Mouse (Mus musculus) kidney, embryonic 15.5 days (tissue): ENCODE results near the gene Eya4. TPM values are rescaled to one million over a fixed set of nuclear protein-coding genes. Genes with fewer than 3 reads are reported as not detected.
A peak's percentile ranks its signal among the peaks of the same experiment; 100 is the strongest.

ENCODE experiments used
- ATAC-seq: fragments of 200-750 bp; cut with Nextera tagmentation; replicated peaks from 2 replicates; pipeline ENCODE4 v1.8.0; 2017; ENCODE audit warnings: moderate TSS enrichment; ENCODE audit not compliant: low FRiP score
- H3K27ac ChIP-seq: fragments of 300-500 bp; sonication (generic); 2 replicates; pipeline ENCODE4 v1.5.1; 2015; ENCODE audit warnings: mild to moderate bottlenecking, inconsistent platforms
- H3K27me3 ChIP-seq: fragments of 300-500 bp; sonication (generic); 2 replicates; pipeline ENCODE4 v1.6.1; 2015; ENCODE audit warnings: inconsistent platforms
- H3K36me3 ChIP-seq: fragments of 300-500 bp; sonication (generic); 2 replicates; pipeline ENCODE4 v1.6.1; 2015; ENCODE audit warnings: inconsistent platforms
- H3K4me1 ChIP-seq: fragments of 300-500 bp; sonication (generic); 2 replicates; pipeline ENCODE4 v1.6.1; 2015; ENCODE audit warnings: inconsistent platforms
- H3K4me2 ChIP-seq: fragments of 300-500 bp; sonication (generic); 2 replicates; pipeline ENCODE4 v1.6.1; 2015; ENCODE audit warnings: moderate library complexity, mild to moderate bottlenecking, inconsistent platforms
- H3K4me3 ChIP-seq: fragments of 300-500 bp; sonication (generic); replicated peaks from 2 replicates; pipeline ENCODE4 v1.5.1; 2015; ENCODE audit warnings: mild to moderate bottlenecking, inconsistent platforms
- H3K9ac ChIP-seq: fragments of 300-500 bp; sonication (generic); 2 replicates; pipeline ENCODE4 v1.6.1; 2015; ENCODE audit warnings: mild to moderate bottlenecking, inconsistent platforms
- H3K9me3 ChIP-seq: fragments of 300-500 bp; sonication (generic); replicated peaks from 2 replicates; pipeline ENCODE4 v1.6.1; 2016; ENCODE audit warnings: inconsistent platforms
- WGBS: fragments of 180-500 bp; shearing (Covaris S2); methylation state at CpG from one replicate; pipeline ENCODE4 v1.1.7; 2015; ENCODE audit warnings: mixed read lengths; 5-methylcytosine and 5-hydroxymethylcytosine counted together
- polyA plus RNA-seq: library from polyadenylated mRNA; unstranded; fragments of >200 nt; fragmentation: Nextera tagmentation; extraction: Ambion mirVana; gene quantifications from 2 replicates; pipeline ENCODE4 v1.2.1, GENCODE M21; 2015

Gene Eya4
- polyA plus RNA-seq, 1 experiment from 2014 or later = 12.2 TPM

- ATAC-seq = peak; percentile 37; the same call in 1 of the 2 replicates
- H3K27me3 ChIP-seq = no peaks in the 10 kb centered on the region
- H3K9me3 ChIP-seq = no peaks in the 10 kb centered on the region
- peak overlapping the region; percentile 89 for H3K27ac ChIP-seq
- no peaks in the 10 kb centered on the region for H3K36me3 ChIP-seq
- no peak overlapping the region for H3K9ac ChIP-seq
- no peak overlapping the region for H3K4me2 ChIP-seq
- H3K4me3 ChIP-seq = no peak overlapping the region
- peaks cover 39% of the 10 kb centered on the region for H3K4me1 ChIP-seq
- 15% methylated on average over 6 of the region's 6 CpGs for WGBS
Observed at GRCm38 (mm10) chr10:23179285-23179684, 171.3 kb downstream of the Eya4 start.

- Histone ChIP-seq H3K36me3 (no peaks in the 10 kb centered on the region), H3K4me3 (no peak overlapping the region), H3K27me3 (no peaks in the 10 kb centered on the region), H3K9me3 (no peaks in the 10 kb centered on the region), H3K4me2 (peak overlapping the region; percentile 0; the same call in 1 of the 2 replicates), H3K9ac (no peak overlapping the region), H3K4me1 (peaks cover 39% of the 10 kb centered on the region), H3K27ac (peak overlapping the region; percentile 89)
- no peak for ATAC-seq
- WGBS = 56% methylated on average over 5 of the region's 5 CpGs
Observed at GRCm38 (mm10) chr10:23177347-23178046, 173.1 kb downstream of the Eya4 start.

DNA sequence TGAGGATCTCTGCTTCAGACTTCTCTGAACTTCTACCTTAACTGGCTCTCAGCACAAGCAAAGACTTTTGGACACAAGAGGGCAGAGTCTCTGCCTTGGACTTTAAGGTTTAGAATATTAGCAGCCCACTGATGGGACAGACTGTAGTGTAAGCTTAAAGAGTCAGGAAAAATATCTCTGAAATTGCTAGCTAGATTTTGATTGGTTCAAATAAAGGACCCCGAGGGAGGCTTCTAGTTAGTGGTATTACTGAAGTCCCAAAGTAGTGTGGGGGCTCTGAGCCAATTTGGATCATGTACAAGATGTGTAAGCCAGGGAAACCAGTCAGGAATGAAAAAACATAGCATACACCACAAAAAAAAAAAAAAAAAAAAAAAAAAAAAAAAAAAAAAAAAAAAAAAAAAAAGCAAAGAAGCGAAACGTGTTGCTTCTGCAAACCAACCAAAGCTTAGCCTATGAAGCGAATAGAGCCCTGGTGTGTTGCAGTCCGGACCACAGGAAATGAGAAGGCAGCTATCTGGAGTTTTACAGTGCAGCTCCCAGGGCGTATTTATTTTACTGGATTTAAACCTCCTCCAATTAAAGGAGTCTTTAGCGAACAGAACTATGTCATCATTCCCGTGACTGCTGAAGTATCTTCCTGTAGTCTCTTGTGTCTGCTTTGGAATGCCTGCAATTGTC is 173.8 kb downstream of the Eya4 start:
- Histone ChIP-seq H3K27me3 (no peaks in the 10 kb centered on the region), H3K27ac (peak overlapping the region; percentile 89), H3K4me2 (peak overlapping the region; percentile 0; the same call in 1 of the 2 replicates), H3K4me3 (no peak overlapping the region), H3K9me3 (no peaks in the 10 kb centered on the region), H3K36me3 (no peaks in the 10 kb centered on the region), H3K4me1 (peaks cover 34% of the 10 kb centered on the region), H3K9ac (no peak overlapping the region)
- WGBS = 30% methylated on average over 8 of the region's 8 CpGs
- no peak; the same call in 1 of the 2 replicates for ATAC-seq

GRCm38 (mm10) chr10:23171541-23171940 is 179.0 kb downstream of the Eya4 start:
- H3K4me1 ChIP-seq = peaks cover 6% of the 10 kb centered on the region
- no peaks in the 10 kb centered on the region for H3K9me3 ChIP-seq
- H3K4me3 ChIP-seq = no peak overlapping the region
- WGBS = 90% methylated on average over 7 of the region's 7 CpGs
- ATAC-seq = no peak
- no peaks in the 10 kb centered on the region for H3K36me3 ChIP-seq
- no peaks in the 10 kb centered on the region for H3K27me3 ChIP-seq
- H3K27ac ChIP-seq = no peak overlapping the region
- no peak overlapping the region for H3K4me2 ChIP-seq
- no peak overlapping the region for H3K9ac ChIP-seq

DNA sequence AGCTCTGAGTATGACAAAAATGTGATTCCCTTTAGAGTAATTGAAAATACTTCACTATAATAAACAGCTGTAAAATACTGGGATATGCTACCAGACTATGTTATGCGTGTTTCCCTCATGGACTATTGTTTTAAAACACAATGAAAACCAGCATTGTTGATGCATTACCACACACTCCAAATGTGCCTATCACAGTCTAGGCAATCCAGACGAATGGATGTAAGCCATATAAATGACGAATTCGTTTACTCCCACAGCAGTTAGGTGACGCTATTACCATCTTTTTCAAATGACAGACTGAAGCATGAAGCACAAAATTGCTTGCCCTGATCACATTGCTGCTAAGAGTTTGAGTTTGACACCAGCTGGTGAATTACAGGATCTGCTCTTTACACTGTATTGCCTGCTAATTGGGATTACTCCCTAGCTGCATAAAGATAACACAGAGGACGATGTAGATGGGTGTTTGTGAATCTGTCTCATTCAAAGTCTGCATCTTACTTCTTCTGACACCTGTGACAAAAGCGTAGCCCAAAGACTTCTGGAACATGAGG is 185.4 kb downstream of the Eya4 start:
- H3K36me3 ChIP-seq = no peaks in the 10 kb centered on the region
- no peaks in the 10 kb centered on the region for H3K27me3 ChIP-seq
- H3K4me1 ChIP-seq = 0 out of 2 replicates have a peak, but pooled peaks cover 2% of the 10 kb centered on the region
- H3K9ac ChIP-seq = no peak overlapping the region
- no peak for ATAC-seq
- no peak overlapping the region for H3K4me3 ChIP-seq
- WGBS = 41% methylated on average over 7 of the region's 7 CpGs
- no peaks in the 10 kb centered on the region for H3K9me3 ChIP-seq
- no peak overlapping the region for H3K4me2 ChIP-seq
- H3K27ac ChIP-seq = no peak overlapping the region

DNA sequence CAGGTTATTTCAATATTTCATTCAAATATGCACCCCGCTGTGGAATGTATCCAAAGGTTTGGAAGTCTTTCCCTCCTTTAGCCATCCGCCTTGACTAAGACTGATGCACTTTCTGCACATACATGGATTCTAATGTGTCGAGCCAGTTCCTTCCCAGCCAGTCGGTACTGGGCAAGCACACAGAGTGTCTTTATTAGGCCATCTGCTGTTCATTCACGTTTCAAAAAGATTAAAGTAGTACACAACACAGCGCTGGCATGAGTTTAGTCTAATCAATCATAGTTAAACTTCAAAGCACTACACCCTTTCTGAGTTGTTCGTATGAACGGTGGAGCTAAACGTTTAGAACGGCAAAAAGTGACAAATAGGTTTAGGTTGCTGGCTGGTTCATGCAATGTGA is 190.7 kb downstream of the Eya4 start:
- Histone ChIP-seq H3K4me1 (0 out of 2 replicates have a peak, but pooled peaks cover 2% of the 10 kb centered on the region), H3K4me2 (no peak overlapping the region), H3K9ac (no peak overlapping the region), H3K27ac (no peak overlapping the region), H3K36me3 (peaks cover 5% of the 10 kb centered on the region; the same call in 1 of the 2 replicates), H3K4me3 (no peak overlapping the region), H3K27me3 (no peaks in the 10 kb centered on the region), H3K9me3 (no peaks in the 10 kb centered on the region)
- WGBS = 66% methylated on average over 10 of the region's 10 CpGs
- no peak for ATAC-seq

DNA sequence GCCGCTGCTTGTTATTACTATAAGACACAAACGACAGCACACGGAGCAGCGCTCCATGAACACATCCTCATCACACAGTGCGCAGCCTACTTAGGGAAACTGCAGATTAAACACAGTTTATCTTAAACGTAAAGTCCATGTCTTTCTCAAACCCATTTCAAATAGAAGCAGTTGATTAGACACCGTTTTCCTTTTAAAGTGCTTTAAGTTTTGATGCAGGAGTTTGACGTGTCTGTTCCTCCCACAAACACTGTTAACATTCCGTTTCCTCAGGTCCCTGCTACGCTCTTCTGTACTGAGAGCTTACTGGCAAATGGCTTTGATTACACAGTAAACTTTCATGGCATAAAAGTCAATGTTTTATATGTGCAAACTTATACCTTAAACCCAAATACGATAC is 191.4 kb downstream of the Eya4 start:
- Histone ChIP-seq H3K27me3 (no peaks in the 10 kb centered on the region), H3K4me1 (0 out of 2 replicates have a peak, but pooled peaks cover 2% of the 10 kb centered on the region), H3K36me3 (peaks cover 5% of the 10 kb centered on the region; the same call in 1 of the 2 replicates), H3K27ac (no peak overlapping the region), H3K4me2 (no peak overlapping the region), H3K9me3 (no peaks in the 10 kb centered on the region), H3K4me3 (no peak overlapping the region), H3K9ac (no peak overlapping the region)
- 67% methylated on average over 11 of the region's 11 CpGs for WGBS
- ATAC-seq = no peak

- Histone ChIP-seq H3K4me2 (no peak overlapping the region), H3K27ac (no peak overlapping the region), H3K9ac (no peak overlapping the region), H3K4me1 (no peaks in the 10 kb centered on the region), H3K27me3 (no peaks in the 10 kb centered on the region), H3K4me3 (no peak overlapping the region), H3K36me3 (peaks cover 12% of the 10 kb centered on the region; the same call in 1 of the 2 replicates), H3K9me3 (no peaks in the 10 kb centered on the region)
- 58% methylated on average over 18 of the region's 18 CpGs for WGBS
- no peak for ATAC-seq
Observed at GRCm38 (mm10) chr10:23156866-23157625, 193.5 kb downstream of the Eya4 start.

DNA sequence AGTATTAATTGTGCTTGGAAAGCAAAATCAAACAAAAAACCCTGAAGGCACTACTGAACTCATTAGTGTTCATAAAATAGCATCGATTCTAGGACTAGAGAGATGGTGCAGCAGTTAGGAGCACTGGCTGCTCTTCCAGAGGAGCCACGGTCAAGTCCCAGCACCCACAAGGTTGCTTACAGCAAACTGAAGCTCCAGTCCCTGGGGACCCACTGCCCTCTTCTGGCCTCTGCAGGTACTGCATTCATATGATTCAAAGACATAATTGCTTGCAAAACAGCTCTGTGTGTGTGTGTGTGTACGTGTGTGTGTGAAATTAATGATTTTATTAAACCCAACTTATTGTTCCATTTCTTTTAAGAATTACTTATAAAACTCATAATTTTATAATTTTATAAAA is 200.2 kb downstream of the Eya4 start:
- Histone ChIP-seq H3K9ac (no peak overlapping the region), H3K4me1 (no peaks in the 10 kb centered on the region), H3K4me3 (no peak overlapping the region), H3K36me3 (peaks cover 20% of the 10 kb centered on the region), H3K27ac (no peak overlapping the region), H3K9me3 (no peaks in the 10 kb centered on the region), H3K4me2 (no peak overlapping the region), H3K27me3 (no peaks in the 10 kb centered on the region)
- no peak for ATAC-seq
- 92% methylated on average over 3 of the region's 3 CpGs for WGBS

- Histone ChIP-seq H3K9ac (no peak overlapping the region), H3K4me2 (no peak overlapping the region), H3K27ac (no peak overlapping the region), H3K36me3 (peaks cover 13% of the 10 kb centered on the region; the same call in 1 of the 2 replicates), H3K27me3 (no peaks in the 10 kb centered on the region), H3K4me1 (no peaks in the 10 kb centered on the region), H3K9me3 (no peaks in the 10 kb centered on the region), H3K4me3 (no peak overlapping the region)
- 79% methylated on average over 2 of the region's 2 CpGs for WGBS
- no peak for ATAC-seq
Observed at GRCm38 (mm10) chr10:23144616-23145015, 206.0 kb downstream of the Eya4 start.

- Histone ChIP-seq H3K4me1 (0 out of 2 replicates have a peak, but pooled peaks cover 3% of the 10 kb centered on the region), H3K27me3 (no peaks in the 10 kb centered on the region), H3K9ac (no peak overlapping the region), H3K4me2 (no peak overlapping the region), H3K27ac (no peak overlapping the region), H3K9me3 (no peaks in the 10 kb centered on the region), H3K36me3 (peaks cover 6% of the 10 kb centered on the region; the same call in 1 of the 2 replicates), H3K4me3 (no peak overlapping the region)
- 58% methylated on average over 1 of the region's 1 CpGs for WGBS
- no peak for ATAC-seq
Observed at GRCm38 (mm10) chr10:23127947-23128346, 222.6 kb downstream of the Eya4 start.
